Mouse (Mus musculus) liver, embryonic 14.5 days (tissue): Measurements from ENCODE around the gene Lysmd2. TPM values are rescaled to one million over a fixed set of nuclear protein-coding genes. Genes with fewer than 3 reads are reported as not detected.

ENCODE experiments used
- ATAC-seq: fragments of 200-750 bp; cut with Nextera tagmentation; 2 replicates; pipeline ENCODE4 v1.8.0; 2017; ENCODE audit warnings: moderate number of reproducible peaks, mild to moderate bottlenecking, moderate library complexity; ENCODE audit not compliant: insufficient read depth
- DNase-seq, 3 experiments: peaks; one replicate each; pipeline ENCODE4 v3.0.0-alpha.2; 2012 to 2013; ENCODE audit warnings: low read depth in 3 of 3, low spot score in 3 of 3
- H3K27ac ChIP-seq: fragments of 300-500 bp; sonication (generic); 2 replicates; pipeline ENCODE4 v1.5.1; 2014; ENCODE audit warnings: moderate library complexity, mild to moderate bottlenecking, control low read depth, inconsistent platforms
- H3K27me3 ChIP-seq: fragments of 300-500 bp; sonication (generic); 2 replicates; pipeline ENCODE4 v1.6.1; 2014; ENCODE audit warnings: mild to moderate bottlenecking, low read length, moderate library complexity; ENCODE audit not compliant: control insufficient read depth, insufficient read depth
- H3K36me3 ChIP-seq: fragments of 300-500 bp; sonication (generic); replicated peaks from 2 replicates; pipeline ENCODE4 v1.6.1; 2014; ENCODE audit warnings: low read depth; ENCODE audit not compliant: control insufficient read depth, insufficient read depth
- H3K4me1 ChIP-seq, 2 experiments: fragments of 200-500 bp in 1 of 2; fragments of 300-500 bp in 1 of 2; sonication (generic) in 1 of 2; replicated peaks; 2 replicates each; pipeline ENCODE4 v1.6.1; 2012 to 2014; ENCODE audit warnings: antibody characterized with exemption in 1 of 2, inconsistent platforms in 1 of 2, low read length in 1 of 2; ENCODE audit not compliant: control insufficient read depth in 2 of 2, insufficient read depth in 2 of 2
- H3K4me2 ChIP-seq: fragments of 300-500 bp; sonication (generic); 2 replicates; pipeline ENCODE4 v1.6.1; 2014; ENCODE audit warnings: low read depth, mild to moderate bottlenecking, control low read depth, moderate library complexity
- H3K4me3 ChIP-seq, 2 experiments: fragments of 200-500 bp in 1 of 2; fragments of 300-500 bp in 1 of 2; sonication (generic) in 1 of 2; 2 replicates each; pipeline ENCODE4 v1.5.1; 2012 to 2014; ENCODE audit warnings: low read depth in 2 of 2, low read length in 2 of 2, mild to moderate bottlenecking in 2 of 2, control low read depth in 1 of 2, inconsistent platforms in 1 of 2, moderate library complexity in 1 of 2; ENCODE audit not compliant: insufficient read depth in 1 of 2
- H3K9ac ChIP-seq: fragments of 300-500 bp; sonication (generic); replicated peaks from 2 replicates; pipeline ENCODE4 v1.6.1; 2014; ENCODE audit warnings: mild to moderate bottlenecking, control low read depth, moderate library complexity
- H3K9me3 ChIP-seq: fragments of 300-500 bp; sonication (generic); 2 replicates; pipeline ENCODE4 v1.6.1; 2016; ENCODE audit warnings: low read length, mixed read lengths; ENCODE audit not compliant: control insufficient read depth
- CTCF ChIP-seq: IDR thresholded peaks from 2 replicates; pipeline ENCODE4 v1.5.1; 2016; ENCODE audit warnings: antibody characterized with exemption, low read depth, control low read depth
- EP300 ChIP-seq: IDR thresholded peaks from 2 replicates; pipeline ENCODE4 v1.6.1; 2016; ENCODE audit warnings: antibody characterized with exemption, low read depth
- WGBS: fragments of 180-500 bp; shearing (Covaris S2); extraction: QIAGEN DNeasy Blood & Tissue Kit; methylation state at CpG from one replicate; pipeline ENCODE4 v1.1.7; 2014; ENCODE audit not compliant: insufficient replicate concordance; 5-methylcytosine and 5-hydroxymethylcytosine counted together
- polyA plus RNA-seq, 2 experiments: library from polyadenylated mRNA; depleted of rRNA in 1 of 2; stranded (reverse) in 1 of 2; unstranded in 1 of 2; fragments of >200 nt; fragmentation: Nextera tagmentation in 1 of 2; extraction: Ambion mirVana in 1 of 2; gene quantifications; 2 replicates each; pipeline versions ENCODE4 v1.2.1 to v1.2.3; 2012 to 2014

Lysmd2 gene
- polyA plus RNA-seq, 2 experiments: 1.3 to 2.8 TPM

GRCm38 (mm10) chr9:75665364-75665763 lies 39.8 kb downstream of the Lysmd2 start:
- Histone ChIP-seq H3K27ac (no peak overlapping the region), H3K9me3 (no peaks in the 10 kb centered on the region), H3K9ac (no peak overlapping the region), H3K36me3 (no peaks in the 10 kb centered on the region), H3K4me1 (no peaks in the 10 kb centered on the region), H3K27me3 (no peaks in the 10 kb centered on the region), H3K4me3 (no peak overlapping the region), H3K4me2 (no peak overlapping the region)
- DNase-seq (no peak), ATAC-seq (no peak)
- WGBS: 72% methylated on average over 6 of the region's 6 CpGs
- no peak for TF ChIP-seq EP300
- TF ChIP-seq CTCF: no peak

GRCm38 (mm10) chr9:75666612-75667011 lies 41.1 kb downstream of the Lysmd2 start:
- Histone ChIP-seq H3K4me2 (no peak overlapping the region), H3K27me3 (no peaks in the 10 kb centered on the region), H3K36me3 (no peaks in the 10 kb centered on the region), H3K9ac (no peak overlapping the region), H3K4me1 (no peaks in the 10 kb centered on the region), H3K9me3 (no peaks in the 10 kb centered on the region), H3K4me3 (no peak overlapping the region), H3K27ac (no peak overlapping the region)
- 42% methylated on average over 5 of the region's 5 CpGs for WGBS
- ATAC-seq (no peak), DNase-seq (no peak)
- TF ChIP-seq CTCF (no peak), EP300 (no peak)

GRCm38 (mm10) chr9:75672769-75673168 lies 47.2 kb downstream of the Lysmd2 start:
- DNase-seq: no peak
- TF ChIP-seq CTCF: no peak
- no peak for TF ChIP-seq EP300
- no peak for ATAC-seq
- H3K36me3 ChIP-seq: no peaks in the 10 kb centered on the region
- WGBS: 55% methylated on average over 6 of the region's 6 CpGs
- H3K27ac ChIP-seq: no peak overlapping the region
- no peak overlapping the region for H3K4me2 ChIP-seq
- no peaks in the 10 kb centered on the region for H3K27me3 ChIP-seq
- no peak overlapping the region for H3K4me3 ChIP-seq
- H3K4me1 ChIP-seq: no peaks in the 10 kb centered on the region
- H3K9ac ChIP-seq: no peak overlapping the region
- H3K9me3 ChIP-seq: no peaks in the 10 kb centered on the region

- no peak for TF ChIP-seq CTCF
- TF ChIP-seq EP300: no peak
- no peak overlapping the region for H3K4me3 ChIP-seq
- WGBS: 57% methylated on average over 7 of the region's 7 CpGs
- H3K4me1 ChIP-seq: no peaks in the 10 kb centered on the region
- H3K9ac ChIP-seq: no peak overlapping the region
- no peak overlapping the region for H3K27ac ChIP-seq
- no peak overlapping the region for H3K4me2 ChIP-seq
- H3K36me3 ChIP-seq: no peaks in the 10 kb centered on the region
- no peaks in the 10 kb centered on the region for H3K27me3 ChIP-seq
- ATAC-seq: no peak
- H3K9me3 ChIP-seq: no peaks in the 10 kb centered on the region
- no peak for DNase-seq
Measured at GRCm38 (mm10) chr9:75676226-75676625, 50.7 kb downstream of the Lysmd2 start.

- no peak overlapping the region for H3K4me3 ChIP-seq
- ATAC-seq (no peak), DNase-seq (no peak)
- no peaks in the 10 kb centered on the region for H3K27me3 ChIP-seq
- no peak overlapping the region for H3K9ac ChIP-seq
- no peaks in the 10 kb centered on the region for H3K9me3 ChIP-seq
- H3K4me1 ChIP-seq: no peaks in the 10 kb centered on the region
- no peak overlapping the region for H3K27ac ChIP-seq
- H3K4me2 ChIP-seq: no peak overlapping the region
- 70% methylated on average over 7 of the region's 7 CpGs for WGBS
- no peaks in the 10 kb centered on the region for H3K36me3 ChIP-seq
- TF ChIP-seq EP300 (no peak), CTCF (no peak)
Measured at GRCm38 (mm10) chr9:75678341-75678740, 52.8 kb downstream of the Lysmd2 start.

- DNase-seq (no peak), ATAC-seq (no peak)
- 47% methylated on average over 4 of the region's 4 CpGs for WGBS
- Histone ChIP-seq H3K4me1 (no peaks in the 10 kb centered on the region), H3K4me2 (no peak overlapping the region), H3K9me3 (no peaks in the 10 kb centered on the region), H3K9ac (no peak overlapping the region), H3K27ac (no peak overlapping the region), H3K27me3 (no peaks in the 10 kb centered on the region; the same call in 1 of the 2 replicates), H3K4me3 (no peak overlapping the region), H3K36me3 (no peaks in the 10 kb centered on the region)
- TF ChIP-seq EP300: no peak
- TF ChIP-seq CTCF: no peak
Measured at GRCm38 (mm10) chr9:75679629-75680028, 54.1 kb downstream of the Lysmd2 start.
